Mouse (Mus musculus) liver, embryonic 12.5 days (tissue): ENCODE data around the gene Mis18bp1. TPM values are rescaled to one million over a fixed set of nuclear protein-coding genes. Genes with fewer than 3 reads are reported as not detected.
"Not testable (repeated sequence)": the region's sequence is repeated elsewhere in the genome, so short reads cannot be mapped to it uniquely, and the experiment has no call there.

ENCODE experiments used
- ATAC-seq: fragments of 200-750 bp; cut with Nextera tagmentation; 2 replicates; pipeline ENCODE4 v1.8.0; 2017; ENCODE audit warnings: moderate number of reproducible peaks, mild to moderate bottlenecking, moderate library complexity
- H3K27ac ChIP-seq: fragments of 300-500 bp; sonication (generic); 2 replicates; pipeline ENCODE4 v1.5.1; 2016; ENCODE audit warnings: mild to moderate bottlenecking
- H3K27me3 ChIP-seq: fragments of 300-500 bp; sonication (generic); replicated peaks from 2 replicates; pipeline ENCODE4 v1.6.1; 2016; ENCODE audit warnings: mild to moderate bottlenecking, moderate library complexity
- H3K36me3 ChIP-seq: fragments of 300-500 bp; sonication (generic); 2 replicates; pipeline ENCODE4 v1.6.1; 2016; ENCODE audit warnings: mild to moderate bottlenecking, moderate library complexity
- H3K4me1 ChIP-seq: fragments of 300-500 bp; sonication (generic); 2 replicates; pipeline ENCODE4 v1.6.1; 2016
- H3K4me2 ChIP-seq: fragments of 300-500 bp; sonication (generic); 2 replicates; pipeline ENCODE4 v1.6.1; 2016; ENCODE audit warnings: mild to moderate bottlenecking, moderate library complexity
- H3K4me3 ChIP-seq: fragments of 300-500 bp; sonication (generic); 2 replicates; pipeline ENCODE4 v1.5.1; 2016; ENCODE audit warnings: mild to moderate bottlenecking, moderate library complexity
- H3K9ac ChIP-seq: fragments of 300-500 bp; sonication (generic); 2 replicates; pipeline ENCODE4 v1.6.1; 2016; ENCODE audit warnings: mild to moderate bottlenecking, moderate library complexity
- H3K9me3 ChIP-seq: fragments of 300-500 bp; sonication (generic); replicated peaks from 2 replicates; pipeline ENCODE4 v1.6.1; 2016; ENCODE audit warnings: mild to moderate bottlenecking, moderate library complexity
- whole genome bisulfite sequencing: fragments of 180-500 bp; shearing (Covaris S2); methylation state at CpG from one replicate; pipeline ENCODE4 v1.1.7; 2016; ENCODE audit not compliant: insufficient replicate concordance; 5-methylcytosine and 5-hydroxymethylcytosine counted together
- polyA plus RNA-seq: library from polyadenylated mRNA; unstranded; fragments of >200 nt; fragmentation: Nextera tagmentation; extraction: Ambion mirVana; gene quantifications from 2 replicates; pipeline ENCODE4 v1.2.1, GENCODE M21; 2016

Gene Mis18bp1
- polyA plus RNA-seq, 1 experiment from 2014 or later: 46.1 TPM

DNA sequence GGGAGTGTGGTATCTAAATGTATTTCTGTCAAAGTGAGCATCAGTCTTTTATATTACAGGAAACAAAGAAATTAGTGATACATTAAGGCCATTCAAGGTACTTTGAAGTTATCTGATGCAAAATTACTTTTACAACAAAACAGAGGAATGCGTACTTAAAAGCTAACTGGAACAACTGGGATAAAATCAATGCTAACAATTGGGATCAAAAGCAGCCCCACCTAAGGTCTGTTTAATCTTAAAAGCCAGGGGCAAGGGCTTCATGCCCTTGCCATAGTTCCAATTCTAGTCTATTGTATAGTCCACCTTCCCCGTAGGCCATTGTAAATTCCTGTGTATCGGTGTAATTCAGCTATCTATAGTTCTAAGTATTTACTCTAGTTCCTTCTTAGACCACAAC lies 57.4 kb downstream of the Mis18bp1 start:
- H3K27ac ChIP-seq, ATAC-seq, H3K4me1 ChIP-seq, H3K4me3 ChIP-seq, H3K27me3 ChIP-seq, H3K9me3 ChIP-seq, H3K4me2 ChIP-seq, H3K9ac ChIP-seq: not testable (repeated sequence)
- H3K36me3 ChIP-seq: peaks cover 85% of the 10 kb centered on the region
- 92% methylated on average over 3 of the region's 3 CpGs for WGBS

DNA sequence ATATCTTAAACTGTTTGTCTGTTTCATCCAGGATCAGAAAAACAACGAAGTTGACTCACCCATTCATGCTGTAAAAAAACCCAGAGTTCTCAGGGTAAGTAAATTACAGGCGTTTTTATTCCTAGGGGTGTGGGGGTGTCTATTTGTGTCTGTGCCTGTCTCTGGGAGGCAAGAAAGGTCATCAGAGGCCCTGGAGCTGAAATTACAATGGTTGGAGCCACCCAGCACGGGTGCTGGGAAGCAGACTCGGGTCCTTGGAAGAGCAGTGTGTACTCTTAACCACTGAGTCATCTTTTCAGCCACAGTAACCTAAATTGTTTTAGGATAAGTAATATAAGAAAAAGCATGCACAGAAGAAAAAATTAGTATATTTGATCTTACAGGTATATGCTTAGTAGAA lies 58.5 kb downstream of the Mis18bp1 start:
- no peak for ATAC-seq
- no peak overlapping the region for H3K4me2 ChIP-seq
- no peaks in the 10 kb centered on the region for H3K4me1 ChIP-seq
- H3K9me3 ChIP-seq: no peaks in the 10 kb centered on the region
- no peak overlapping the region for H3K27ac ChIP-seq
- no peak overlapping the region for H3K4me3 ChIP-seq
- no peak overlapping the region for H3K9ac ChIP-seq
- H3K27me3 ChIP-seq: no peaks in the 10 kb centered on the region
- WGBS: 68% methylated on average over 4 of the region's 4 CpGs
- H3K36me3 ChIP-seq: peaks cover 86% of the 10 kb centered on the region

DNA sequence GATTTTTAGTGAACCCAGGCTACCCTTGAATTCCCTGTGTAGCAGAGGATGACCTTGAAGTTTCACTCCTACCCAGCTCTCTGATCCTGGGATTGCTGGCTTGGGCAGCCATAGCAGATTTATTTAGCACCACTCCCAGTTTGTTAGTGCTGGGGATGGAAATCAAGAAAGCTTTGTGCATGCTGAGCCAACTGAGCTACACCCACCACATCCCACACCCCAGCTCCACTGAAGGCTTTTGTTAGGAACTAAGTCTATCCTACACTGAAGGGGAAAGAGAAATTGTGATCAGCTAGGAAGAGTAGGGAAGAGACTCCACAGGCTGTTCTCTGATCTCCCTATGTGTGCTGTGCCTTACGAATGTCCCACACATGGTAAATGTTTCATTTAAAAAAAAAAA lies 59.6 kb downstream of the Mis18bp1 start:
- H3K9me3 ChIP-seq: no peaks in the 10 kb centered on the region
- H3K27ac ChIP-seq: no peak overlapping the region
- peaks cover 84% of the 10 kb centered on the region for H3K36me3 ChIP-seq
- no peak overlapping the region for H3K4me2 ChIP-seq
- no peak for ATAC-seq
- H3K4me3 ChIP-seq: no peak overlapping the region
- WGBS: 92% methylated on average over 1 of the region's 1 CpGs
- H3K27me3 ChIP-seq: no peaks in the 10 kb centered on the region
- no peaks in the 10 kb centered on the region for H3K4me1 ChIP-seq
- no peak overlapping the region for H3K9ac ChIP-seq

DNA sequence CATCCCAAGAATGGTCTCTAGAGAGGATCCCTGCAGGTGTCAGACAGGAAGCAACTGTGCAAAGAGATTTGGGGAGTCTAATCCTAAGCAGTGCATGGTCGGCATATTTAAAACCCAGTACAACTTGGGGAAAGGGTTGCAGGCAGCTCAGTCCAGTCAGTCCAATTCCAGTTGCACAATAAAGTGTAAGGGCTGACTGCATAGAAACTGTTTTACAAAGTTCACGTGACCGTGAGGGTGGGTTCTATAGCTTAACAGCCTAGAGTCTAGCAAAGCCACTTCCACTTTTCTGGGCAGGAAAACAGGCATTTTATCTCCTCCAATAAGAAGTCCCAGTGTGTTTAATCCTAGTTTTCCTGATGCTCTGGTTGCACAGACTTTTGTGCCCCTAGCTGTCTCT lies 60.9 kb downstream of the Mis18bp1 start:
- peaks cover 85% of the 10 kb centered on the region for H3K36me3 ChIP-seq
- no peak overlapping the region for H3K4me2 ChIP-seq
- H3K9me3 ChIP-seq: no peaks in the 10 kb centered on the region
- no peaks in the 10 kb centered on the region for H3K4me1 ChIP-seq
- no peak overlapping the region for H3K27ac ChIP-seq
- no peaks in the 10 kb centered on the region for H3K27me3 ChIP-seq
- ATAC-seq: no peak
- H3K9ac ChIP-seq: no peak overlapping the region
- H3K4me3 ChIP-seq: no peak overlapping the region
- WGBS: 69% methylated on average over 3 of the region's 3 CpGs

DNA sequence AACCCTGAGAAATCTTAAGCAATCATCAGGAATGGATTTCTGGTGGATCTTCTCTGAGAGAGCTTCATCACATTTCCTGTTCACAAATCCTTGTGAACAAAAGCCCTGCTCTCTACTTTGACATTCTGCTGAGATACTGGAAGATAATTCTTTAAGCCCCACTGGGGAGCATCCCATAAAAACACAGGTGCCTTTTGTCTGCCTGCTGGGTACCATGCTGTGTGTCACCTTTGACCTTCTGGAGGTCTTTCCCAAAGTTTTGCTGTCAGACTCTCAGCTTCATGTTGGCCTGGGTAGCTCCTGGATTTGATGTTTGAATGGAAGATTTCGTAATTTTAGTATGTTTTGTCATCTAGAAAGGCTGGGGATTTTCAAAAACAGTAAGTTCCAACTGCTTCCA lies 63.7 kb downstream of the Mis18bp1 start:
- Histone ChIP-seq H3K9ac (no peak overlapping the region), H3K9me3 (no peaks in the 10 kb centered on the region), H3K27ac (no peak overlapping the region), H3K27me3 (no peaks in the 10 kb centered on the region), H3K36me3 (peaks cover 85% of the 10 kb centered on the region), H3K4me3 (no peak overlapping the region), H3K4me1 (peaks cover 4% of the 10 kb centered on the region; the same call in 1 of the 2 replicates), H3K4me2 (no peak overlapping the region)
- WGBS: 89% methylated on average over 1 of the region's 1 CpGs
- no peak for ATAC-seq

Other genes starting within 250 kb of the Mis18bp1 start
- 3.3 and 4.0 TPM in 2 replicates for gene Klhl28, start 207.1 kb downstream of the Mis18bp1 start, polyA plus RNA-seq
- gene Togaram1, start 206.8 kb downstream of the Mis18bp1 start, polyA plus RNA-seq: 13.3 and 15.4 TPM in 2 replicates
- 29.1 and 30.2 TPM in 2 replicates for gene Prpf39, start 136.3 kb downstream of the Mis18bp1 start, polyA plus RNA-seq
- 226 and 234 TPM in 2 replicates for gene Fkbp3, start 98.6 kb downstream of the Mis18bp1 start, polyA plus RNA-seq
- gene Fancm, start 97.0 kb downstream of the Mis18bp1 start, polyA plus RNA-seq: 10.5 TPM in 2 replicates
- gene Wdr20rt, start 52.9 kb upstream of the Mis18bp1 start, polyA plus RNA-seq: not detected in 2 replicates